Mouse (Mus musculus) limb, embryonic 13.5 days (tissue): ENCODE results near the gene Gm37240. TPM values are rescaled to one million over a fixed set of nuclear protein-coding genes. Genes with fewer than 3 reads are reported as not detected.

ENCODE experiments used
- ATAC-seq: fragments of 200-750 bp; cut with Nextera tagmentation; 2 replicates; pipeline ENCODE4 v1.8.0; 2017; ENCODE audit warnings: low read depth, moderate number of reproducible peaks, moderate TSS enrichment; ENCODE audit not compliant: low FRiP score
- H3K27ac ChIP-seq: fragments of 300-500 bp; sonication (generic); 2 replicates; pipeline ENCODE4 v1.5.1; 2015; ENCODE audit warnings: inconsistent platforms, mild to moderate bottlenecking, moderate library complexity
- H3K27me3 ChIP-seq: fragments of 300-500 bp; sonication (generic); 2 replicates; pipeline ENCODE4 v1.6.1; 2015; ENCODE audit warnings: mild to moderate bottlenecking, inconsistent platforms
- H3K36me3 ChIP-seq: fragments of 300-500 bp; sonication (generic); 2 replicates; pipeline ENCODE4 v1.6.1; 2015; ENCODE audit warnings: inconsistent platforms, mild to moderate bottlenecking, moderate library complexity
- H3K4me1 ChIP-seq: fragments of 300-500 bp; sonication (generic); 2 replicates; pipeline ENCODE4 v1.6.1; 2015; ENCODE audit warnings: inconsistent platforms
- H3K4me2 ChIP-seq: fragments of 300-500 bp; sonication (generic); replicated peaks from 2 replicates; pipeline ENCODE4 v1.6.1; 2015; ENCODE audit warnings: inconsistent platforms, mild to moderate bottlenecking, moderate library complexity
- H3K4me3 ChIP-seq: fragments of 300-500 bp; sonication (generic); 2 replicates; pipeline ENCODE4 v1.5.1; 2015; ENCODE audit warnings: moderate library complexity, mild to moderate bottlenecking, inconsistent platforms
- H3K9ac ChIP-seq: fragments of 300-500 bp; sonication (generic); 2 replicates; pipeline ENCODE4 v1.6.1; 2015; ENCODE audit warnings: mild to moderate bottlenecking, inconsistent platforms
- H3K9me3 ChIP-seq: fragments of 300-500 bp; sonication (generic); 2 replicates; pipeline ENCODE4 v1.6.1; 2016; ENCODE audit warnings: inconsistent platforms
- WGBS: fragments of 180-500 bp; shearing (Covaris S2); methylation state at CpG from one replicate; pipeline ENCODE4 v1.1.7; 2015; 5-methylcytosine and 5-hydroxymethylcytosine counted together
- polyA plus RNA-seq: library from polyadenylated mRNA; unstranded; fragments of >200 nt; fragmentation: Nextera tagmentation; extraction: Ambion mirVana; gene quantifications from 2 replicates; pipeline ENCODE4 v1.2.1, GENCODE M21; 2015

Gm37240 gene
- polyA plus RNA-seq, 1 experiment from 2014 or later: 6.1 TPM

DNA sequence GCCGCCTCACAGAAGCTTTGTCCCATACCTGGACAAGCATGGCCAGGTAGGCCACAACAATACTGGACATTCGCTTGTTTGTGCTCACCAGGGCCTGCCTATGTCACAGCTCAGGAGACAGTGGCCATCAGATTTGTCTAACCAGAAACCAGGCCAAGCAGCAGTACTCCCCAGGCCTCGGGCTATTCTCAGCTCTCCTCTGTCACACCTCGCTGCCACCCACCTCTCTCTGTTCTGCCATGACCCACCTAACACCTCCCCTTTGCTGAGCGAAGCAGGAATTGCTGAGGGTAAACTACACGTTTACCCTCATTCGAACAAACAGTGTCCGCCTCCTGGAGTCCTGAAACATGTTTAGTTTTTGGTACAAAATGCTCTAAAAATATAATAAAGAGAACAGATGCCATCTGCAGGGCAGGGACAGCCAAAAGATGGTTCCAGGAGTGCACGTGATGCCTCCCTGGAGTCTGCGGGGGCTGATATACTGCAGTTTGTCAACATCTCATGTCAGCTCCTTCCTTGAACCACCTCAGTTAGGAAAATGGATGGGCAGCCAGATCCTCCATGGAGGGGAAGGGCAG is 222.6 kb downstream of the Gm37240 start:
- Histone ChIP-seq H3K36me3 (no peaks in the 10 kb centered on the region), H3K9me3 (no peaks in the 10 kb centered on the region), H3K4me1 (0 out of 2 replicates have a peak, but pooled peaks cover 2% of the 10 kb centered on the region), H3K27me3 (peaks cover 8% of the 10 kb centered on the region; the same call in 1 of the 2 replicates), H3K4me2 (no peak overlapping the region), H3K4me3 (no peak overlapping the region), H3K27ac (no peak overlapping the region), H3K9ac (no peak overlapping the region)
- 80% methylated on average over 10 of the region's 10 CpGs for WGBS
- no peak for ATAC-seq

DNA sequence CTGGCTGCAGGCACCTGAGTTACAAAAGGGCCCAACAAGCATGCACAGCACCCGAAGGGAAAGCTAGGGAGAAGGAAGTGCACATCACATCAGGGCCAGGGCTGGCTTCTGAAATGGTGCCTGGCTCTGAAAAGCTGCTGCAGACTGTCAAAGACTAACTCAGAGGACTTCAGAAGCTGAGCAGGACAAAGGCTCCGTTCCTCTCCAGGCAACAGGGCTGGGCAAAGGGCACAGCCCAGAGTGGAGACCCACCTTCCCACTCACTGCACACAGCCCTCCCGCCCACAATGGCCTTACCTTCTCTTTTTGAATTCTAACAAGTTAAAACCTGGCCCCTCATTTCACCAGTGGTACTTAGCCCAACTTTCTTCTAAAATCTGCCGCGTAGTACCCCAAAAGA is 223.5 kb downstream of the Gm37240 start:
- no peak overlapping the region for H3K9ac ChIP-seq
- H3K9me3 ChIP-seq: no peaks in the 10 kb centered on the region
- peaks cover 8% of the 10 kb centered on the region; the same call in 1 of the 2 replicates for H3K27me3 ChIP-seq
- no peak overlapping the region for H3K27ac ChIP-seq
- H3K4me3 ChIP-seq: no peak overlapping the region
- 75% methylated on average over 5 of the region's 5 CpGs for WGBS
- no peak for ATAC-seq
- H3K4me1 ChIP-seq: 0 out of 2 replicates have a peak, but pooled peaks cover 3% of the 10 kb centered on the region
- H3K36me3 ChIP-seq: no peaks in the 10 kb centered on the region
- H3K4me2 ChIP-seq: no peak overlapping the region

DNA sequence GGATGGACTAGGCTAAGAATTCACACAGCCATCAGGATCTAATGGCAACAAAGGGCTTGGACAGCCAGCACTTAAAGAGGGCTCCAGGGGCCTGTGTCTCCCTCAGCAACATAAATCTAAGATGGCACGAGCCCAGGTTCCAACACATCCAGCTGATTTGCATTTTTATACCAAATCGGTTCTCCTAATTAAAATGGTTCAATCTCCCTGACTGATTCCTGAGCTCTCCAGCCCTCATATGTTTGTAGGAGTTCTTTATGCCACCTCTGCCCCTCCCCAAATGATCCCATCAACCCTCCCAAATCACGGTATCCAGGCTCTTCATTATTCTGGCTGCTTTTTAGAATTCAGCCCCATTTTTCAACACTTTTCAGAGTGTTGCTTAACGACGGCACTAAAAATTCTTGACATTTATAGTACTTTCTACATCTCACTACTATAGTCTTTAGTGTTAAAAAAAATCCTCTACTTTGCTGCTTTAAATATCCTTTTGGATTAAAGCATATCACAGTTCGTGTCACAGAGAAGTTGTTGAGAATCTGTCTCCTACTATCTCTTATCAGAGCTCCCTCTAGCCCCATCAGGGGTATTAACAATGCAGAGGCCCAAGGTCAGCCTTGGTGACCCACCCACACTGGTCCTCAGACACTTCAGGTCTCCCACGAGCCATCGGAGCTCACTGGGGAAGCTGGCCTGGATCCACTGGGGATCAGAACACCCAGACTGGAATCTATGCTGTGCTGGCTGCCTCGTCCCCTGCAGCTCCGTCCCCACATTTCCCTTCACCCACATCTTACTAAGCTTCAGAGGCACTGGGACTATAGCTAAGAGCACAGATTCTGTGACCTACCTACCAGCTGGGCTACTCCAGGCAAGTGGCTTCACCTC is 225.1 kb downstream of the Gm37240 start:
- no peak overlapping the region for H3K27ac ChIP-seq
- no peak for ATAC-seq
- peaks cover 8% of the 10 kb centered on the region; the same call in 1 of the 2 replicates for H3K27me3 ChIP-seq
- no peaks in the 10 kb centered on the region for H3K36me3 ChIP-seq
- H3K4me2 ChIP-seq: no peak overlapping the region
- H3K4me1 ChIP-seq: 0 out of 2 replicates have a peak, but pooled peaks cover 3% of the 10 kb centered on the region
- 70% methylated on average over 10 of the region's 10 CpGs for WGBS
- H3K9ac ChIP-seq: no peak overlapping the region
- no peak overlapping the region for H3K4me3 ChIP-seq
- H3K9me3 ChIP-seq: no peaks in the 10 kb centered on the region

DNA sequence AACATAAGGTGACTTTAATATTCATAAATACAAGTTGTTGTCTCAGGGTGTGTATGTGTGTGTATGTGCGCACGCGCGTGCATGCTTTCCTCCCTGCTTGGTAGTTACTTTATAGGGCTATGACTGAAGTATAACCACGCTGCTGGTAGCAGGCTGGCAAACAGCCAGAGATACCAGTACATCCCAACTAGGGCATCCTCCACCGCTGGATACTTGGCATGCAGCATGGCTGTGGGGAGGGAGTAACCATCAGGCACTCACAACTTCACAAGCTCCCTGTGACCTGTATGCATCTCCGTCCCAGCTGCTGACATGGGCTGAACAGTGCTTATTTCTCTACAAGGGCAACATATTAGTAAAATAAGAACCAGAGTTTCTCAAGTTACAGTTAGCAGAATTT is 227.6 kb downstream of the Gm37240 start:
- Histone ChIP-seq H3K36me3 (0 out of 2 replicates have a peak, but pooled peaks cover 1% of the 10 kb centered on the region), H3K27ac (no peak overlapping the region), H3K4me3 (no peak overlapping the region), H3K4me1 (0 out of 2 replicates have a peak, but pooled peaks cover 3% of the 10 kb centered on the region), H3K9me3 (no peaks in the 10 kb centered on the region), H3K9ac (no peak overlapping the region), H3K27me3 (peaks cover 8% of the 10 kb centered on the region; the same call in 1 of the 2 replicates), H3K4me2 (no peak overlapping the region)
- ATAC-seq: no peak
- WGBS: 85% methylated on average over 7 of the region's 7 CpGs

DNA sequence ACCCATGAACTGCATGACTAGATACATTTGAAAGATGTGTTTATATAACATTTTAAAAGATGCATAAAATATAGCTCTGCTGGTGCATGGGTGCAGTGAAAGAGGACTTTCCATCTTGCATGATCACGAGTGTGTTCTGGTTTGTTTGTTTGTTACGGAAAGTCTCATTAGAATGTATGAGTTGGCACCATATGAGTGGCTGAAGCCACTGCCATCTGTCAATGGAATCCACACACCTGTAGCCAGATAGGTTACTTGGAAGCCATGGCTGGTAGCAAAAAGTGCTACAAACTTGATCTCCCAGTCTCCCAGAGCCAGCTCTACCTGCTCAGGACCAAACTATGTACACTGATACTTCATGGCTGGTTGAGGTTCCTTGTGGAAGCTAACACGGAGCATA is 231.8 kb downstream of the Gm37240 start:
- 93% methylated on average over 3 of the region's 3 CpGs for whole genome bisulfite sequencing
- H3K36me3 ChIP-seq: 0 out of 2 replicates have a peak, but pooled peaks cover 2% of the 10 kb centered on the region
- H3K27ac ChIP-seq: no peak overlapping the region
- no peak for ATAC-seq
- no peaks in the 10 kb centered on the region for H3K9me3 ChIP-seq
- H3K9ac ChIP-seq: no peak overlapping the region
- H3K4me3 ChIP-seq: no peak overlapping the region
- H3K4me2 ChIP-seq: no peak overlapping the region
- no peaks in the 10 kb centered on the region for H3K27me3 ChIP-seq
- 0 out of 2 replicates have a peak, but pooled peaks cover 3% of the 10 kb centered on the region for H3K4me1 ChIP-seq

- ATAC-seq: no peak
- H3K27me3 ChIP-seq: no peaks in the 10 kb centered on the region
- no peak overlapping the region for H3K4me2 ChIP-seq
- 0 out of 2 replicates have a peak, but pooled peaks cover 2% of the 10 kb centered on the region for H3K36me3 ChIP-seq
- no peak overlapping the region for H3K27ac ChIP-seq
- WGBS: 91% methylated on average over 4 of the region's 4 CpGs
- no peak overlapping the region; the same call in 1 of the 2 replicates for H3K9ac ChIP-seq
- H3K4me3 ChIP-seq: no peak overlapping the region
- H3K9me3 ChIP-seq: no peaks in the 10 kb centered on the region
- no peaks in the 10 kb centered on the region for H3K4me1 ChIP-seq
Measured at GRCm38 (mm10) chr3:85652727-85653665, 234.3 kb downstream of the Gm37240 start.

DNA sequence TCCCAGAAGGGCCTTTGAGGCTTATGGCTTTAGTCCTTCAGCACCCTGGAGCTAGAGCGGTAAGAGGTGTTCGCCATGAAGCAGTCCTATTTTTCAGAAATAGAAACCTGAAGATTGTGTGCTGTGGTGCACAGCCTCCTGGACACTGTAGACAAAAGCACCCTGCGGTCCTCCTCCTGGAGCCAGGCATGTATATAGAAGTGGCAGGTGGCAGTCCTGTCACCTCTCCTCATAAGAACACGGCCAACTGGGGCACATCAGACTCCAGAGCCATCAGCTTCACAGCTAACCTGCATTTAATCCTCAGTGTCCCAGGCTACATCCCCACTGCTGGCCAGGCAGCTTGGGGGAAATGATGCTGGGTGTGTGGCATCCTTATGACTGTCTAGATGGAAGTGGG is 238.1 kb downstream of the Gm37240 start:
- H3K4me1 ChIP-seq: no peaks in the 10 kb centered on the region
- H3K36me3 ChIP-seq: 0 out of 2 replicates have a peak, but pooled peaks cover 3% of the 10 kb centered on the region
- no peak overlapping the region for H3K4me2 ChIP-seq
- WGBS: 95% methylated on average over 4 of the region's 4 CpGs
- no peak overlapping the region for H3K9ac ChIP-seq
- H3K4me3 ChIP-seq: no peak overlapping the region
- no peaks in the 10 kb centered on the region for H3K9me3 ChIP-seq
- no peak overlapping the region for H3K27ac ChIP-seq
- no peaks in the 10 kb centered on the region for H3K27me3 ChIP-seq
- ATAC-seq: no peak

DNA sequence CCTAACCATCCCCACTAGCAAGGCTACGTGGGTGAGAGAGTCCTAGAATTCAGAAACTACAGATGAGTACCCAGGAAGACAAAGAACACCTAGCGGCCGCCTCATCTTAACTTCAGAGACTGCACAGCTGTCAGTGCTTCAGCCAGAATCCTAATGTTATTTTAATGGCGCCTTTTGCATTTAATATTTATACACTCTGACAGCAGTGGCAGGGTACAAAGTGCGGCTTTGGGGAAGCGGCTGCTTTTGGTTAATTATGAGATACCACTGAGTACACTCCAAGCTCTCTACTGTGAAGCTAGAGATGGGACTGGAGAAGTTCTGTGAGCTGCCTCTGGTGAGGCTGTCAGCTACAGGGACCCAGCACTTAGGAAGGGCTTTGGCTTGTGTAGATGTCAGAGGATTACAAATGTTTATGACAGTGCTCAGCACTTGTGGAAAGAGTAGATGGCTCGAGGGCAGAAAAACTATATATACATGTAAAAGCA is 241.8 kb downstream of the Gm37240 start:
- H3K4me2 ChIP-seq: no peak overlapping the region
- no peaks in the 10 kb centered on the region for H3K4me1 ChIP-seq
- 0 out of 2 replicates have a peak, but pooled peaks cover 3% of the 10 kb centered on the region for H3K36me3 ChIP-seq
- no peak overlapping the region for H3K9ac ChIP-seq
- H3K27me3 ChIP-seq: no peaks in the 10 kb centered on the region
- no peak for ATAC-seq
- no peak overlapping the region for H3K27ac ChIP-seq
- no peak overlapping the region for H3K4me3 ChIP-seq
- WGBS: 88% methylated on average over 7 of the region's 7 CpGs
- H3K9me3 ChIP-seq: no peaks in the 10 kb centered on the region

GRCm38 (mm10) chr3:85644814-85645213 is 242.5 kb downstream of the Gm37240 start:
- no peak overlapping the region for H3K4me3 ChIP-seq
- H3K27ac ChIP-seq: no peak overlapping the region
- H3K36me3 ChIP-seq: 0 out of 2 replicates have a peak, but pooled peaks cover 3% of the 10 kb centered on the region
- no peak overlapping the region for H3K9ac ChIP-seq
- H3K4me1 ChIP-seq: no peaks in the 10 kb centered on the region
- 87% methylated on average over 3 of the region's 3 CpGs for WGBS
- H3K9me3 ChIP-seq: no peaks in the 10 kb centered on the region
- no peak overlapping the region for H3K4me2 ChIP-seq
- no peak for ATAC-seq
- no peaks in the 10 kb centered on the region for H3K27me3 ChIP-seq

DNA sequence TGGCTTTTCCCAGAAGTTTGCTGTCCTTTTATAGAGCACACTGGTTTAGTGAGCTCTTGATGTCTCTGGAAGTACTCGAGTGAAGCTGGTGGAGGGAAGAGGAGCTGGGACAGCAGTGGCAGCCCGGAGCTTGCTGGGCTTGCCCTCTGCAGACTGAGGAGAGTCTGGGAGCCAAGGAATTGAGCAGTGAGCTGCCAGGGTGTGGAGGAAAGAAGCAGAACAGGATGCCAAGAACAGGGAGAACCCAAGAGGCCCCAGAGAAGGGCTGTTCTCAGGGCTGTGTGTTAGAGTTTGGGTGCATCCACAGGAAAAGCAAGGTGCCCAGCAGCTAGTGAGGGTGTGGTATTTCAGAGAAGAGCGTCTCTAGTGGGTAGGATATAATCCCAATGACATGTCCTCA is 245.6 kb downstream of the Gm37240 start:
- ATAC-seq: no peak
- H3K36me3 ChIP-seq: no peaks in the 10 kb centered on the region

DNA sequence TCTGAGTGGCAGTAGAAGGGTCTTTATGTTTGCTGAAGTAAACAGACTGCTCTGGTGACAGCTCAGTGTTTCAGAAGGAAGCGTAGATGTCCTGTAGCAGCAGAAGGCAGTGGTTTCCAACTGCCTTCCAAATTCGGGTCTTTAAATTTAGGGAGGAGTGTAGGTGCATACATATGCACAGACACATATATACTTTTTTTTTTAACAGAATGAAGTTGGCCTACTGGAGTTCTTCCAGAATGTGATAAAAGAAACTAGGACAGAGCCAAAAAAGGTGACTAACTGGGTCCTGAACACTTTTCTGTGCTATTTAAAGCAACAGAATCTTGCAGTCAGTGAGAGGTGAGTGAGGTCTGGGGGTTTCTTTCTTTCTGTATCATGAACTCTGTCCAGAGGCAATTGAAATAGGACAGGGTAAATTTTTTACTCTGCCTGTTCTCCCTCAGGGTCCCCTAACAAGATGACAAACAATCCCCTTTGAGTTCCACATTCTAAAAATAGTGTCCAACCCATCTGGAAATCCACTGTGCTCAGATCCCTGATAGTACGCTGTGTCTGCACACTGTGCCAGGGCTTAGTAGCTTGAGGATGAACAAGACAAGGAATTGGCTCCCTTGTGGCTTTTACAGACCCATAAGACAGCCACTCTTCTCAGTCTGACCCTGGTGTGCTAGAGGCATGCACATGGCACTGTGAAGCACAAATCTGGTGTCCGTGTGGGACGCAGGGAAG is 250.4 kb downstream of the Gm37240 start:
- no peaks in the 10 kb centered on the region for H3K9me3 ChIP-seq
- no peak for ATAC-seq
- H3K27ac ChIP-seq: no peak overlapping the region
- H3K36me3 ChIP-seq: no peaks in the 10 kb centered on the region
- no peak overlapping the region for H3K4me3 ChIP-seq
- H3K27me3 ChIP-seq: no peaks in the 10 kb centered on the region
- WGBS: 89% methylated on average over 5 of the region's 5 CpGs
- H3K4me1 ChIP-seq: no peaks in the 10 kb centered on the region
- H3K4me2 ChIP-seq: no peak overlapping the region
- H3K9ac ChIP-seq: no peak overlapping the region

More for the DNA sequence above, 245.6 kb downstream of the Gm37240 start:
- no peak overlapping the region for H3K4me2 ChIP-seq
- WGBS: 73% methylated on average over 3 of the region's 3 CpGs
- no peaks in the 10 kb centered on the region for H3K27me3 ChIP-seq
- H3K4me3 ChIP-seq: no peak overlapping the region
- H3K9ac ChIP-seq: no peak overlapping the region
- H3K9me3 ChIP-seq: no peaks in the 10 kb centered on the region
- no peaks in the 10 kb centered on the region for H3K4me1 ChIP-seq
- no peak overlapping the region for H3K27ac ChIP-seq
